8 mouse cellular contexts compared by ENCODE assay signal in the genomic region with DNA sequence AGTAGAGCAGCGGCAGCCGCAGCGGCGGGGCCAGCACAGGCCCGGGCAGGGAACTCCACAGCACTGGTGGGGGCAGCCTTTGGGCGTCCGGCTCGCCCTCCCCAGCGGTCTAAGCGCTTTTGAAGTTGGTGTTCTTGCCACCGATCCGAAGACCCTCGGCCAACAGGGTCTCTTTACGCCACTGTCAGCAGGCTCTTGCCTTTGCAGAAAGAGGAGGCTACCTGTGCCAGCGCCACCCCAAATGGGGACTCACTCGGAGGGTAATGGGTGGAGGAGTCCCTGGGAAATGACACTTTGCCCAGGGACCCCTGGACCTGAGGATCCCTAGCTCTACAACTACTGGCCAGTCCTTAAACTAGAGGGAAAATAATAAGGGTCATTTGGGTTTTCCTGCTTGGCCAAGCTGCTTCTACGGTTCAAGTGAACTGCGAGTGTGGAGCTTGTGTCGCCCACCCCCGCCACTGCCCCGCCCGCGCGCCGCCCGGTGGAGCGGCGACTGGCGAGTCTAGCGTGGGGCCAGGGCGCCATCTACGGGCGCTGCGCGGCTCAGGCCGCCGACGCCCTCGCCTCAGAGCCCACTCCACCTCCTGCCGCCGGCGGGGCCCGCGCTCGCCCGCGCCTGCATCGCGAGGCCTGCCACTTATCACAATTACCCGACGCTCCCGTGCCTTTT. TPM values are rescaled to one million over a fixed set of nuclear protein-coding genes. Genes with fewer than 3 reads are reported as not detected.
A peak's percentile ranks its signal among the peaks of the same experiment; 100 is the strongest.
DNase-seq lines count a peak whose midpoint lies in the region; ATAC-seq and TF ChIP-seq lines count a peak whose summit lies in the region.

No protein-coding gene starts in this region.

- peaks cover 21% of the 10 kb centered on the region for H3K4me1 ChIP-seq in kidney, embryonic 14.5 days (ENCODE audit: control insufficient read depth, insufficient read depth, low read length)
- peaks cover 37% of the 10 kb centered on the region for H3K4me1 ChIP-seq in forebrain, embryonic 16.5 days (replicated peaks; ENCODE audit: control insufficient read depth, insufficient read depth, low read length)
- peaks cover 47% of the 10 kb centered on the region for H3K4me1 ChIP-seq in hindbrain, embryonic 14.5 days (replicated peaks; ENCODE audit: control insufficient read depth, insufficient read depth, low read length)
- H3K4me1 ChIP-seq in lung, embryonic 14.5 days (ENCODE audit: insufficient read depth): no peaks in the 10 kb centered on the region
- H3K4me1 ChIP-seq in olfactory bulb, adult 2 months (ENCODE audit: control insufficient read depth, insufficient read depth, low read length): peaks cover 8% of the 10 kb centered on the region; the same call in 1 of the 2 replicates

- no peak overlapping the region for H3K27ac ChIP-seq in kidney, embryonic 14.5 days (ENCODE audit: low read depth, low read length)
- H3K27ac ChIP-seq in forebrain, embryonic 16.5 days (ENCODE audit: low read length): no peak overlapping the region
- peak overlapping the region; percentile 98 for H3K27ac ChIP-seq in hindbrain, embryonic 14.5 days
- H3K27ac ChIP-seq in lung, embryonic 14.5 days (ENCODE audit: low read depth): no peak overlapping the region
- no peak overlapping the region for H3K27ac ChIP-seq in olfactory bulb, adult 2 months (ENCODE audit: insufficient read depth, low read depth, low read length)

- H3K27me3 ChIP-seq in kidney, embryonic 14.5 days (ENCODE audit: control insufficient read depth, insufficient read depth, low read length): peaks cover 80% of the 10 kb centered on the region
- peaks cover 83% of the 10 kb centered on the region for H3K27me3 ChIP-seq in forebrain, embryonic 16.5 days (replicated peaks; ENCODE audit: control insufficient read depth, insufficient read depth, low read length)
- H3K27me3 ChIP-seq in hindbrain, embryonic 14.5 days (ENCODE audit: control insufficient read depth, insufficient read depth, low read length): peaks cover 76% of the 10 kb centered on the region
- peaks cover 95% of the 10 kb centered on the region for H3K27me3 ChIP-seq in lung, embryonic 14.5 days (ENCODE audit: insufficient read depth, low read length)

- TF ChIP-seq CTCF in lung, embryonic 14.5 days (IDR thresholded peaks at IDR 0.05; ENCODE audit: low read depth): peak; percentile 43
- peak; percentile 59; the same call in 1 of the 2 replicates for TF ChIP-seq CTCF in olfactory bulb, adult 2 months (IDR thresholded peaks at IDR 0.05; ENCODE audit: insufficient read depth, low read depth, low read length)

- DNase-seq in kidney, adult 8-10 months: no peak
- DNase-seq in adrenal gland, postnatal 10 days: peak; percentile 79
- peak; percentile 80 for DNase-seq in hindbrain, embryonic 14.5 days (ENCODE audit: low spot score)
- peak; percentile 83 for DNase-seq in lung, embryonic 14.5 days
- no peak for DNase-seq in frontal cortex, postnatal 36 days (ENCODE audit: low spot score in 2 of 2)

- no peaks in the 10 kb centered on the region for H3K9me3 ChIP-seq in kidney, embryonic 14.5 days (ENCODE audit: control insufficient read depth, low read length)
- peaks cover 2% of the 10 kb centered on the region; the same call in 1 of the 2 replicates for H3K9me3 ChIP-seq in forebrain, embryonic 16.5 days (ENCODE audit: control insufficient read depth, low read length)
- H3K9me3 ChIP-seq in hindbrain, embryonic 14.5 days (ENCODE audit: control insufficient read depth, low read length): no peaks in the 10 kb centered on the region
- H3K9me3 ChIP-seq in lung, embryonic 14.5 days (ENCODE audit: low read depth, low read length): no peaks in the 10 kb centered on the region

- H3K36me3 ChIP-seq in kidney, embryonic 14.5 days (ENCODE audit: control insufficient read depth, insufficient read depth, low read length): no peaks in the 10 kb centered on the region
- no peaks in the 10 kb centered on the region for H3K36me3 ChIP-seq in forebrain, embryonic 16.5 days (ENCODE audit: control insufficient read depth, insufficient read depth)
- H3K36me3 ChIP-seq in hindbrain, embryonic 14.5 days (replicated peaks; ENCODE audit: control insufficient read depth, insufficient read depth): no peaks in the 10 kb centered on the region
- no peaks in the 10 kb centered on the region for H3K36me3 ChIP-seq in lung, embryonic 14.5 days (ENCODE audit: insufficient read depth)

- WGBS in kidney, embryonic 14.5 days: under 1% methylated on average over 52 of the region's 52 CpGs
- under 1% methylated on average over 52 of the region's 52 CpGs for WGBS in forebrain, embryonic 16.5 days
- WGBS in hindbrain, embryonic 14.5 days: under 1% methylated on average over 52 of the region's 52 CpGs
- 2% methylated on average over 52 of the region's 52 CpGs for WGBS in lung, embryonic 14.5 days
- WGBS in olfactory bulb, adult 2 months: 1% methylated on average over 52 of the region's 52 CpGs

- H3K9ac ChIP-seq in kidney, embryonic 14.5 days (ENCODE audit: low read depth, low read length): peak overlapping the region; percentile 18; the same call in 1 of the 2 replicates
- no peak overlapping the region for H3K9ac ChIP-seq in forebrain, embryonic 16.5 days (replicated peaks; ENCODE audit: low read depth, low read length)
- H3K9ac ChIP-seq in hindbrain, embryonic 14.5 days: peak overlapping the region; percentile 61
- H3K9ac ChIP-seq in lung, embryonic 14.5 days: no peak overlapping the region

- ATAC-seq in kidney, embryonic 14.5 days (ENCODE audit: low FRiP score, low TSS enrichment): peak; percentile 50; the same call in 1 of the 2 replicates
- peak; percentile 67 for ATAC-seq in forebrain, embryonic 16.5 days
- ATAC-seq in hindbrain, embryonic 14.5 days (ENCODE audit: low FRiP score): peak; percentile 61
- peak; percentile 75; the same call in 1 of the 2 replicates for ATAC-seq in lung, embryonic 14.5 days (ENCODE audit: insufficient read depth)

- no peak for TF ChIP-seq POLR2A in olfactory bulb, adult 2 months (IDR thresholded peaks at IDR 0.05; ENCODE audit: insufficient read depth, low read depth, low read length)

- H3K4me2 ChIP-seq in kidney, embryonic 14.5 days (replicated peaks; ENCODE audit: low read depth, low read length): peak overlapping the region; percentile 74
- H3K4me2 ChIP-seq in forebrain, embryonic 16.5 days (ENCODE audit: low read length): peak overlapping the region; percentile 32
- peak overlapping the region; percentile 64 for H3K4me2 ChIP-seq in hindbrain, embryonic 14.5 days (replicated peaks)
- peak overlapping the region; percentile 61 for H3K4me2 ChIP-seq in lung, embryonic 14.5 days

- peak overlapping the region; percentile 43 for H3K4me3 ChIP-seq in kidney, embryonic 14.5 days (ENCODE audit: low read length)
- peak overlapping the region; percentile 18 for H3K4me3 ChIP-seq in forebrain, embryonic 16.5 days (replicated peaks; ENCODE audit: low read length)
- peak overlapping the region; percentile 61 for H3K4me3 ChIP-seq in hindbrain, embryonic 14.5 days (replicated peaks; ENCODE audit: low read length)
- H3K4me3 ChIP-seq in lung, embryonic 14.5 days (ENCODE audit: low read depth, low read length): peak overlapping the region; percentile 38
- H3K4me3 ChIP-seq in olfactory bulb, adult 2 months (ENCODE audit: insufficient read depth, low read depth, low read length): no peak overlapping the region

RNA-seq across cellular contexts. Expression of a gene that starts 7.0 kb away (rescaled TPM):
- 1.8 and 2.3 TPM in 2 replicates for polyA plus RNA-seq in kidney, embryonic 14.5 days (2014; fragmentation: Nextera tagmentation; extraction: Ambion mirVana)
- total RNA-seq in adrenal gland, postnatal 10 days (2021): 10 to 100 TPM; 11.7 to 22.6 TPM
- polyA plus RNA-seq in forebrain, embryonic 16.5 days (2015; fragmentation: Nextera tagmentation; extraction: Ambion mirVana): 0.72 and 0.73 TPM in 2 replicates
- 26.9 and 32.8 TPM in 2 replicates for polyA plus RNA-seq in hindbrain, embryonic 14.5 days (2014; fragmentation: Nextera tagmentation; extraction: Ambion mirVana)
- polyA plus RNA-seq in lung, embryonic 14.5 days (2014; fragmentation: Nextera tagmentation; extraction: Ambion mirVana): 0.09 and 0.14 TPM in 2 replicates
- polyA plus RNA-seq in olfactory bulb, adult 2 months (2012; ENCODE audit: insufficient read depth, insufficient read length, low replicate concordance, missing spikeins): not detected in 2 replicates

Comparison
In these comparisons a context has a peak if more than half of its experiments do, and no peak if none do; other contexts are left out.
1. H3K9ac ChIP-seq: peak in kidney, embryonic 14.5 days (single experiment) and hindbrain, embryonic 14.5 days (single experiment); none in forebrain, embryonic 16.5 days (single experiment) and lung, embryonic 14.5 days (single experiment).
2. DNase-seq: peak in adrenal gland, postnatal 10 days (single experiment), hindbrain, embryonic 14.5 days (single experiment) and lung, embryonic 14.5 days (single experiment); none in kidney, adult 8-10 months (0 of 2) and frontal cortex, postnatal 36 days (0 of 2).
3. Peak in every context shown above with its lines, with median percentiles within 50 percentile points of each other: ATAC-seq and H3K4me2 ChIP-seq.